Mouse (Mus musculus): Measurements from ENCODE around the gene Foxred2. TPM values are rescaled to one million over a fixed set of nuclear protein-coding genes. Genes with fewer than 3 reads are reported as not detected.
A peak's percentile ranks its signal among the peaks of the same experiment; 100 is the strongest.

The Foxred2 gene
- polyA plus RNA-seq, 2 experiments = 5.6 to 9.6 TPM

DNA sequence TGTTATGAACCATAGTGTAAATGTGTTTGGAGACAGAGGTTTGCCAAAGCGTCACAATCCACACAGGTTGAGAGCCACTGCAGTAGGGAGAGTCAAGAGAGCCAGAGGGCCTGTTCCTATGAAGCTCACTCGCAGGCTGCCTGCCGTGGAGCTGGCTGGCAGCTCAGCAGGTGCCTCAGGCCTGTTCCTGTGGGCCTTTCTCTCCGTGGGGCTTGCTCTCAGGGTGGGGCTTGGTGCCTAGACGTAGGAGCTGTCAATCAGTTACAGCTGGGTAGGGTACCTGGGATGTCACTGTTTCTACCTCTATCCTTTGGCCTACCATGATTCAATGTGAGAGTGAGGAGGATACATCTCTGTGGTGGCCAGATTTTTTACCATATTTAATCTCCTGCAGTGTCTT is 21.6 kb downstream of the Foxred2 start:
- Histone ChIP-seq H3K27me3 (ENCODE audit: control insufficient read depth, insufficient read depth, low read length) (no peaks in the 10 kb centered on the region), H3K4me3 (replicated peaks; ENCODE audit: low read length) (no peak overlapping the region), H3K9ac (ENCODE audit: low read depth, low read length, severe bottlenecking) (no peak overlapping the region), H3K27ac (replicated peaks; ENCODE audit: low read depth, low read length) (no peak overlapping the region), H3K36me3 (ENCODE audit: control insufficient read depth, insufficient read depth, low read length) (no peaks in the 10 kb centered on the region), H3K9me3 (ENCODE audit: control insufficient read depth, low read length) (no peaks in the 10 kb centered on the region), H3K4me1 (ENCODE audit: control insufficient read depth, insufficient read depth, low read length) (peaks cover 8% of the 10 kb centered on the region), H3K4me2 (replicated peaks; ENCODE audit: low read depth, low read length, severe bottlenecking) (no peak overlapping the region)
- no peak for ATAC-seq (ENCODE audit: low FRiP score, low read depth)
- no peak for DNase-seq (ENCODE audit: low spot score)
- TF ChIP-seq POLR2A (IDR thresholded peaks at IDR 0.05; ENCODE audit: borderline replicate concordance, extremely low read depth, insufficient read depth, insufficient read length) = no peak
- 57% methylated on average over 5 of the region's 5 CpGs for WGBS

DNA sequence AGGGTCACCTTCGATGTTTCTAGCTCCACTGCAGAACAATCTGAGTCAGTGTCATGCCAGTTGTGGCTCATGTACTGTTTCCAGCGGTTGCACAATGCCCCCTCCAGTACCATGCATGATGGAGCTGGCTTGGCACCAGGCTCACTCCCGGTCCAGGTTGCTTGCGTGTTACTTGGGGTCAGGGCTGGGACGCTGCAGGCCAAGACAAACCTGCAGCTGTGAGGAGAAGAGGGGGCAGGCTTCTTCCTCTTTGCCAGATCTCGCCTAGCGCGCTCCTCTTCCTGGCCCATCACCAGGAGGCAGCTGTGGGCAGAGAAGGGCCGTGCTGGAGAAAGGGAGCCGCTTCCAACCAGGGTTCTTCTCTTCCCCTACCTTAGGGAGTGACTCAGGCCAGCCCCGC is 22.2 kb downstream of the Foxred2 start:
- H3K36me3 ChIP-seq (ENCODE audit: control insufficient read depth, insufficient read depth, low read length) = no peaks in the 10 kb centered on the region
- H3K4me2 ChIP-seq (replicated peaks; ENCODE audit: low read depth, low read length, severe bottlenecking) = peak overlapping the region; percentile 41; the same call in 1 of the 2 replicates
- no peaks in the 10 kb centered on the region for H3K27me3 ChIP-seq (ENCODE audit: control insufficient read depth, insufficient read depth, low read length)
- DNase-seq (ENCODE audit: low spot score) (no peak), ATAC-seq (ENCODE audit: low FRiP score, low read depth) (no peak)
- H3K9me3 ChIP-seq (ENCODE audit: control insufficient read depth, low read length) = no peaks in the 10 kb centered on the region
- 75% methylated on average over 11 of the region's 11 CpGs for WGBS
- H3K9ac ChIP-seq (ENCODE audit: low read depth, low read length, severe bottlenecking) = 0 out of 2 replicates have a peak overlapping the region, but pooled peaks have one; percentile 7
- H3K4me3 ChIP-seq (replicated peaks; ENCODE audit: low read length) = no peak overlapping the region
- no peak for TF ChIP-seq POLR2A (IDR thresholded peaks at IDR 0.05; ENCODE audit: borderline replicate concordance, extremely low read depth, insufficient read depth, insufficient read length)
- H3K27ac ChIP-seq (replicated peaks; ENCODE audit: low read depth, low read length) = no peak overlapping the region
- H3K4me1 ChIP-seq (ENCODE audit: control insufficient read depth, insufficient read depth, low read length) = peaks cover 13% of the 10 kb centered on the region

DNA sequence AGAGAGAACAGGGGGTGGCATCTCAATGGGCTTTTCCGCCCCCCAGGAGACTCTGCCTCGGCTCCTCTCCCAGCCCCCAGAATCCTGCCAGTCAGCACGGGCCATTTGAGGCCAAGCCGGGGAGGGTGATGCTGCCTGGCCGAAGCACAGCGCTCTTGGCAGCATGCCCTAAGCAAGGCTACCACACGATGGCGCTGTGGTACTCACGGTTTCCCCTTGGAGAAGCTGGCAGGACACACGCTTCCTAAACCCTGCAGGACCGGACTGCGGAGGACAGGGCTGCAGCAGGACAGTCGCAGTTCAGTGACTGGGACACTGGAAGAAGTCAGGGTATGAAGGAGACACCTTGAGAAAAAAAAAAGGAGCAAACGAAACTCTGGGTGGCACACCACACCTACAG is 22.8 kb downstream of the Foxred2 start:
- peak overlapping the region; percentile 16 for H3K4me3 ChIP-seq (replicated peaks; ENCODE audit: low read length)
- H3K27ac ChIP-seq (replicated peaks; ENCODE audit: low read depth, low read length) = no peak overlapping the region
- 0% methylated on average over 14 of the region's 14 CpGs for WGBS
- H3K4me1 ChIP-seq (ENCODE audit: control insufficient read depth, insufficient read depth, low read length) = peaks cover 14% of the 10 kb centered on the region
- no peaks in the 10 kb centered on the region for H3K9me3 ChIP-seq (ENCODE audit: control insufficient read depth, low read length)
- ATAC-seq (ENCODE audit: low FRiP score, low read depth) (peak; percentile 14; the same call in 1 of the 2 replicates), DNase-seq (ENCODE audit: low spot score) (peak; percentile 92)
- peak overlapping the region; percentile 41 for H3K4me2 ChIP-seq (replicated peaks; ENCODE audit: low read depth, low read length, severe bottlenecking)
- H3K9ac ChIP-seq (ENCODE audit: low read depth, low read length, severe bottlenecking) = 0 out of 2 replicates have a peak overlapping the region, but pooled peaks have one; percentile 7
- no peaks in the 10 kb centered on the region for H3K36me3 ChIP-seq (ENCODE audit: control insufficient read depth, insufficient read depth, low read length)
- TF ChIP-seq POLR2A (IDR thresholded peaks at IDR 0.05; ENCODE audit: borderline replicate concordance, extremely low read depth, insufficient read depth, insufficient read length) = no peak
- H3K27me3 ChIP-seq (ENCODE audit: control insufficient read depth, insufficient read depth, low read length) = no peaks in the 10 kb centered on the region

DNA sequence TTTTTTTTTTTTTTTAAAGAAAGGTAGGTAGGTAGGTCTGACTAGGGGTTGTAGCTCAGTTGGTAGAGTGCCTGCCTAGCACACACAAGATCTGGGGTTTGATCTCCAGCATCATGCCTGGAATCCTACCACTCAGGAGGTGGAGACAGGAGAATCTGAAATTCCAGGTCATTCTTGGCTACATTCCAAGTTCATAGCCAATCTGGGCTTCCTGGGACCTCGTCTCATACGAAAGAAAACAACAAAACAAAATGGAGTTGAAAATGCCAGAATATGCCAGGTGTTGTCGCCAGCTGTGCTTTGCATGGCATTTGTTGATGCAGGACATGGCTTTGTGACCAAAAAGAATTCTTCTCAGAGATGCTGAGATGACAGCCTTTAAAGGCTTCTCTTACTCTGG is 23.3 kb downstream of the Foxred2 start:
- ATAC-seq (ENCODE audit: low FRiP score, low read depth) (no peak), DNase-seq (ENCODE audit: low spot score) (no peak)
- Histone ChIP-seq H3K9ac (ENCODE audit: low read depth, low read length, severe bottlenecking) (no peak overlapping the region), H3K27ac (replicated peaks; ENCODE audit: low read depth, low read length) (no peak overlapping the region), H3K36me3 (ENCODE audit: control insufficient read depth, insufficient read depth, low read length) (no peaks in the 10 kb centered on the region), H3K9me3 (ENCODE audit: control insufficient read depth, low read length) (no peaks in the 10 kb centered on the region), H3K27me3 (ENCODE audit: control insufficient read depth, insufficient read depth, low read length) (no peaks in the 10 kb centered on the region), H3K4me3 (replicated peaks; ENCODE audit: low read length) (no peak overlapping the region), H3K4me2 (replicated peaks; ENCODE audit: low read depth, low read length, severe bottlenecking) (peak overlapping the region; percentile 41), H3K4me1 (ENCODE audit: control insufficient read depth, insufficient read depth, low read length) (peaks cover 14% of the 10 kb centered on the region)
- no peak for TF ChIP-seq POLR2A (IDR thresholded peaks at IDR 0.05; ENCODE audit: borderline replicate concordance, extremely low read depth, insufficient read depth, insufficient read length)
- WGBS = 76% methylated on average over 3 of the region's 3 CpGs

DNA sequence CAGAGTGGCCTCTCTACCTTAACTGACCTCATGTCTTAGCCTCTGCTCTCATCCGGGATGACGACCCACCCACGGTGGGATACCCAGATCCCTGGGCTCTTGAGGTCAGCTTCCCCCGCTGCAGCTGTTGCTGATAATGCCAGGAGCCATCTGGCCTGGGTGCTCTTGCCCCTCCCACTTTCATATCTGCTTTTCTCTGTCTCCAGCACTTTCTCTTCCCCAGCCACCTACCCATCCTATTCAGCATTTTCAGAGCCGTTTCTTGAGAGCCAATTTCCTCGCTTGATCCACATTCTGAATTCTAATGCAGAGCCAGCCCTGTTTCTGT is 24.9 kb downstream of the Foxred2 start:
- no peak for DNase-seq (ENCODE audit: low spot score)
- 73% methylated on average over 6 of the region's 6 CpGs for WGBS
- Histone ChIP-seq H3K4me1 (ENCODE audit: control insufficient read depth, insufficient read depth, low read length) (peaks cover 20% of the 10 kb centered on the region), H3K9me3 (ENCODE audit: control insufficient read depth, low read length) (no peaks in the 10 kb centered on the region), H3K4me3 (replicated peaks; ENCODE audit: low read length) (no peak overlapping the region), H3K4me2 (replicated peaks; ENCODE audit: low read depth, low read length, severe bottlenecking) (no peak overlapping the region), H3K27me3 (ENCODE audit: control insufficient read depth, insufficient read depth, low read length) (no peaks in the 10 kb centered on the region), H3K36me3 (ENCODE audit: control insufficient read depth, insufficient read depth, low read length) (peaks cover 7% of the 10 kb centered on the region), H3K27ac (replicated peaks; ENCODE audit: low read depth, low read length) (no peak overlapping the region), H3K9ac (ENCODE audit: low read depth, low read length, severe bottlenecking) (no peak overlapping the region)
- TF ChIP-seq POLR2A (IDR thresholded peaks at IDR 0.05; ENCODE audit: borderline replicate concordance, extremely low read depth, insufficient read depth, insufficient read length) = no peak
- no peak for ATAC-seq (ENCODE audit: low FRiP score, low read depth)
